Mouse (Mus musculus): Measurements from ENCODE around the gene Hic2.
"Not testable (repeated sequence)": the region's sequence is repeated elsewhere in the genome, so short reads cannot be mapped to it uniquely, and the experiment has no call there.

- TF ChIP-seq CTCF, EP300 (IDR thresholded peaks at IDR 0.05; ENCODE audit: low read depth): not testable (repeated sequence)
These were observed 1.8 kb upstream of the Hic2 start for GRCm38 (mm10) chr16:17231523-17231922.
